Mouse (Mus musculus) heart, postnatal 0 days (tissue): ENCODE data around the gene Ifit1bl1. TPM values are rescaled to one million over a fixed set of nuclear protein-coding genes. Genes with fewer than 3 reads are reported as not detected.
A peak's percentile ranks its signal among the peaks of the same experiment; 100 is the strongest.

Experiments used
- ATAC-seq: fragments of 200-750 bp; cut with Nextera tagmentation; 2 replicates; pipeline ENCODE4 v1.8.0; 2017; ENCODE audit warnings: low read depth, moderate number of reproducible peaks, moderate library complexity; ENCODE audit not compliant: insufficient read depth
- DNase-seq: peaks from one replicate; pipeline ENCODE4 v3.0.0-alpha.2; 2016; ENCODE audit warnings: low spot score
- H3K27ac ChIP-seq: fragments of 300-500 bp; sonication (generic); 2 replicates; pipeline ENCODE4 v1.5.1; 2014; ENCODE audit warnings: low read depth, mild to moderate bottlenecking
- H3K27me3 ChIP-seq: fragments of 300-500 bp; sonication (generic); 2 replicates; pipeline ENCODE4 v1.6.1; 2014; ENCODE audit warnings: low read length, mixed read lengths; ENCODE audit not compliant: control insufficient read depth, insufficient read depth
- H3K36me3 ChIP-seq: fragments of 300-500 bp; sonication (generic); replicated peaks from 2 replicates; pipeline ENCODE4 v1.6.1; 2014; ENCODE audit warnings: low read length, mixed read lengths; ENCODE audit not compliant: control insufficient read depth, insufficient read depth
- H3K4me1 ChIP-seq: fragments of 300-500 bp; sonication (generic); 2 replicates; pipeline ENCODE4 v1.6.1; 2014; ENCODE audit warnings: antibody characterized with exemption; ENCODE audit not compliant: control insufficient read depth, insufficient read depth
- H3K4me2 ChIP-seq: fragments of 300-500 bp; sonication (generic); 2 replicates; pipeline ENCODE4 v1.6.1; 2014; ENCODE audit warnings: low read depth, mild to moderate bottlenecking, low read length, moderate library complexity
- H3K4me3 ChIP-seq: fragments of 300-500 bp; sonication (generic); 2 replicates; pipeline ENCODE4 v1.5.1; 2014; ENCODE audit warnings: low read depth, low read length
- H3K9ac ChIP-seq: fragments of 300-500 bp; sonication (generic); replicated peaks from 2 replicates; pipeline ENCODE4 v1.6.1; 2014; ENCODE audit warnings: low read depth, low read length, mixed read lengths
- H3K9me3 ChIP-seq: fragments of 300-500 bp; sonication (generic); replicated peaks from 2 replicates; pipeline ENCODE4 v1.6.1; 2016; ENCODE audit warnings: low read length; ENCODE audit not compliant: control insufficient read depth
- CTCF ChIP-seq: IDR thresholded peaks from 2 replicates; pipeline ENCODE4 v1.5.1; 2016; ENCODE audit warnings: antibody characterized with exemption, control low read depth, low read depth
- EP300 ChIP-seq: IDR thresholded peaks from 2 replicates; pipeline ENCODE4 v1.6.1; 2016; ENCODE audit warnings: antibody characterized with exemption, low read depth
- WGBS: fragments of 180-500 bp; shearing (Covaris S2); extraction: QIAGEN DNeasy Blood & Tissue Kit; methylation state at CpG from one replicate; pipeline ENCODE4 v1.1.7; 2014; 5-methylcytosine and 5-hydroxymethylcytosine counted together
- polyA plus RNA-seq: library from polyadenylated mRNA; unstranded; fragments of >200 nt; fragmentation: Nextera tagmentation; extraction: Ambion mirVana; gene quantifications from 2 replicates; pipeline ENCODE4 v1.2.1, GENCODE M21; 2015
- total RNA-seq: library from RNA; depleted of rRNA; stranded (reverse); fragments of >200 nt; gene quantifications from 2 replicates; pipeline ENCODE4 v1.2.3, GENCODE M21; 2014; ENCODE audit warnings: low replicate concordance

Ifit1bl1 gene
- total and polyA plus RNA-seq, 2 experiments from 2014 or later = 0.50 to 3.3 TPM

- Histone ChIP-seq H3K9ac (no peak overlapping the region), H3K9me3 (no peaks in the 10 kb centered on the region), H3K27me3 (no peaks in the 10 kb centered on the region), H3K4me2 (no peak overlapping the region), H3K36me3 (peaks cover 16% of the 10 kb centered on the region; the same call in 1 of the 2 replicates), H3K4me3 (no peak overlapping the region), H3K4me1 (peaks cover 6% of the 10 kb centered on the region; the same call in 1 of the 2 replicates), H3K27ac (peak overlapping the region; percentile 37)
- ATAC-seq = no peak
- no peak for DNase-seq
- WGBS = 71% methylated on average over 7 of the region's 7 CpGs
- TF ChIP-seq CTCF = no peak
- no peak for TF ChIP-seq EP300
Observed at GRCm38 (mm10) chr19:34568988-34569895, 32.5 kb downstream of the Ifit1bl1 start.

- H3K27ac ChIP-seq = no peak overlapping the region
- H3K9ac ChIP-seq = no peak overlapping the region
- no peak overlapping the region for H3K4me2 ChIP-seq
- H3K9me3 ChIP-seq = no peaks in the 10 kb centered on the region
- ATAC-seq (no peak), DNase-seq (no peak)
- TF ChIP-seq CTCF = no peak
- TF ChIP-seq EP300 = no peak
- H3K4me1 ChIP-seq = peaks cover 6% of the 10 kb centered on the region; the same call in 1 of the 2 replicates
- WGBS = 90% methylated on average over 1 of the region's 1 CpGs
- H3K27me3 ChIP-seq = no peaks in the 10 kb centered on the region
- no peak overlapping the region for H3K4me3 ChIP-seq
- no peaks in the 10 kb centered on the region for H3K36me3 ChIP-seq
Observed at GRCm38 (mm10) chr19:34566178-34566784, 35.5 kb downstream of the Ifit1bl1 start.

GRCm38 (mm10) chr19:34562556-34562955, 39.2 kb downstream of the Ifit1bl1 start:
- Histone ChIP-seq H3K4me2 (no peak overlapping the region), H3K9me3 (no peaks in the 10 kb centered on the region), H3K4me3 (no peak overlapping the region), H3K9ac (no peak overlapping the region), H3K27ac (no peak overlapping the region), H3K4me1 (no peaks in the 10 kb centered on the region), H3K27me3 (no peaks in the 10 kb centered on the region), H3K36me3 (no peaks in the 10 kb centered on the region)
- no peak for DNase-seq
- TF ChIP-seq CTCF = no peak
- TF ChIP-seq EP300 = no peak
- no peak for ATAC-seq

GRCm38 (mm10) chr19:34556621-34557020, 45.1 kb downstream of the Ifit1bl1 start:
- Histone ChIP-seq H3K27ac (peak overlapping the region; percentile 27), H3K9ac (no peak overlapping the region), H3K27me3 (no peaks in the 10 kb centered on the region), H3K36me3 (no peaks in the 10 kb centered on the region), H3K9me3 (no peaks in the 10 kb centered on the region; the same call in 1 of the 2 replicates), H3K4me1 (peaks cover 19% of the 10 kb centered on the region), H3K4me2 (no peak overlapping the region), H3K4me3 (no peak overlapping the region)
- 56% methylated on average over 3 of the region's 3 CpGs for WGBS
- DNase-seq (no peak), ATAC-seq (no peak)
- TF ChIP-seq EP300 (no peak), CTCF (no peak)

GRCm38 (mm10) chr19:34554061-34554460, 47.7 kb downstream of the Ifit1bl1 start:
- Histone ChIP-seq H3K4me1 (peaks cover 20% of the 10 kb centered on the region), H3K27ac (0 out of 2 replicates have a peak overlapping the region, but pooled peaks have one; percentile 43), H3K4me2 (no peak overlapping the region), H3K9me3 (no peaks in the 10 kb centered on the region; the same call in 1 of the 2 replicates), H3K9ac (no peak overlapping the region), H3K36me3 (no peaks in the 10 kb centered on the region), H3K4me3 (no peak overlapping the region), H3K27me3 (no peaks in the 10 kb centered on the region)
- no peak for DNase-seq
- TF ChIP-seq EP300 = no peak
- no peak for TF ChIP-seq CTCF
- ATAC-seq = no peak
